Mouse (Mus musculus) MEL (cell line): Measurements from ENCODE around the gene Rgs13.

Experiments
- CTCF ChIP-seq, 3 experiments: IDR thresholded peaks in 2 of 3; conservative IDR thresholded peaks in 1 of 3; 2 replicates each; pipeline ENCODE4 v1.5.1; 2011 to 2012; ENCODE audit warnings: low read length in 3 of 3, low read depth in 2 of 3, mild to moderate bottlenecking in 2 of 3, improper control_type of control experiment in 1 of 3, inconsistent platforms in 1 of 3, mixed read lengths in 1 of 3, moderate library complexity in 1 of 3; ENCODE audit not compliant: control insufficient read depth in 1 of 3, insufficient read depth in 1 of 3, poor library complexity in 1 of 3, severe bottlenecking in 1 of 3
- ETS1 ChIP-seq: IDR thresholded peaks from 2 replicates; pipeline ENCODE4 v1.6.1; 2012; ENCODE audit warnings: low read depth, mild to moderate bottlenecking, inconsistent platforms, low read length, improper control_type of control experiment, moderate library complexity
- GABPA ChIP-seq: IDR thresholded peaks from 2 replicates; pipeline ENCODE4 v1.6.1; 2012; ENCODE audit warnings: low read depth, mild to moderate bottlenecking, inconsistent platforms, low read length, improper control_type of control experiment, moderate library complexity
- MEF2A ChIP-seq: IDR thresholded peaks from 2 replicates; pipeline ENCODE4 v1.6.1; 2014; ENCODE audit warnings: low read depth, mild to moderate bottlenecking, inconsistent platforms, low read length, improper control_type of control experiment; ENCODE audit not compliant: poor library complexity, insufficient replicate concordance, severe bottlenecking; ENCODE audit errors: extremely low read depth
- POLR2A ChIP-seq, 2 experiments: IDR thresholded peaks; 2 replicates each; pipeline ENCODE4 v1.6.1; 2011 to 2012; ENCODE audit warnings: low read length in 2 of 2, mild to moderate bottlenecking in 2 of 2, control low read depth in 1 of 2, improper control_type of control experiment in 1 of 2, low read depth in 1 of 2, moderate library complexity in 1 of 2; ENCODE audit not compliant: control insufficient read depth in 1 of 2, insufficient read depth in 1 of 2, poor library complexity in 1 of 2
- TCF12 ChIP-seq: IDR thresholded peaks from 2 replicates; pipeline ENCODE4 v1.6.1; 2014; ENCODE audit warnings: low read depth, mild to moderate bottlenecking, inconsistent platforms, low read length, improper control_type of control experiment, moderate library complexity

- no peak for TF ChIP-seq CTCF (IDR thresholded peaks at IDR 0.05 in 2 of 3, conservative IDR thresholded peaks at IDR 0.05 in 1 of 3; ENCODE audit: control insufficient read depth in 1 of 3, insufficient read depth in 1 of 3, low read depth in 2 of 3, low read length in 3 of 3, poor library complexity in 1 of 3, severe bottlenecking in 1 of 3)
- TF ChIP-seq ETS1, result no peak
- no peak for TF ChIP-seq GABPA
- TF ChIP-seq POLR2A (IDR thresholded peaks at IDR 0.05; ENCODE audit: control insufficient read depth in 1 of 2, insufficient read depth in 1 of 2, low read depth in 1 of 2, low read length in 2 of 2, poor library complexity in 1 of 2), result no peak
- no peak for TF ChIP-seq TCF12
- TF ChIP-seq MEF2A, result no peak
Observed at GRCm38 (mm10) chr1:144202939-144203338, 25.8 kb upstream of the Rgs13 start.
